ENCODE assay signal across 7 mouse cellular contexts in genomic region chr6:87810311-87810710, GRCm38 (mm10). TPM values are rescaled to one million over a fixed set of nuclear protein-coding genes. Genes with fewer than 3 reads are reported as not detected.
DNase-seq lines count a peak whose midpoint lies in the region; ATAC-seq and TF ChIP-seq lines count a peak whose summit lies in the region.

No protein-coding gene starts in this region.

- H3K4me2 ChIP-seq in neural tube, embryonic 11.5 days (ENCODE audit: low read depth): peak overlapping the region; percentile 98; the same call in 1 of the 2 replicates
- H3K4me2 ChIP-seq in forebrain, embryonic 13.5 days: peak overlapping the region; percentile 92
- peak overlapping the region; percentile 71 for H3K4me2 ChIP-seq in limb, embryonic 14.5 days (replicated peaks; ENCODE audit: low read depth, low read length, severe bottlenecking)
- peak overlapping the region; percentile 89 for H3K4me2 ChIP-seq in stomach, embryonic 16.5 days (ENCODE audit: low read depth, low read length)

- no peak for TF ChIP-seq POLR2A in limb, embryonic 14.5 days (IDR thresholded peaks at IDR 0.05; ENCODE audit: borderline replicate concordance, extremely low read depth, insufficient read depth, insufficient read length)

- peaks cover 3% of the 10 kb centered on the region; the same call in 1 of the 2 replicates for H3K4me1 ChIP-seq in neural tube, embryonic 11.5 days (ENCODE audit: control insufficient read depth, insufficient read depth, low read length)
- peaks cover 20% of the 10 kb centered on the region for H3K4me1 ChIP-seq in forebrain, embryonic 13.5 days
- H3K4me1 ChIP-seq in limb, embryonic 14.5 days (ENCODE audit: control insufficient read depth, insufficient read depth, low read length): peaks cover 10% of the 10 kb centered on the region
- peaks cover 19% of the 10 kb centered on the region for H3K4me1 ChIP-seq in stomach, embryonic 16.5 days (ENCODE audit: control insufficient read depth, insufficient read depth, low read length)

- H3K27ac ChIP-seq in neural tube, embryonic 11.5 days (ENCODE audit: low read depth, low read length): no peak overlapping the region
- H3K27ac ChIP-seq in forebrain, embryonic 13.5 days: no peak overlapping the region
- H3K27ac ChIP-seq in limb, embryonic 14.5 days (replicated peaks; ENCODE audit: low read depth, low read length): no peak overlapping the region
- peak overlapping the region; percentile 54; the same call in 1 of the 2 replicates for H3K27ac ChIP-seq in stomach, embryonic 16.5 days (ENCODE audit: low read length)

- no peak for DNase-seq in neural tube, embryonic 11.5 days (ENCODE audit: low spot score)
- no peak for DNase-seq in neural tube, embryonic 10.5 days (ENCODE audit: extremely low spot score, low spot score)
- no peak for DNase-seq in limb, embryonic 14.5 days (ENCODE audit: low spot score)
- no peak for DNase-seq in testis, postnatal 10 days (ENCODE audit: low spot score)
- DNase-seq in thymus, postnatal 25 days: no peak

- no peak overlapping the region for H3K9ac ChIP-seq in neural tube, embryonic 11.5 days (ENCODE audit: low read length)
- H3K9ac ChIP-seq in forebrain, embryonic 13.5 days: peak overlapping the region; percentile 83; the same call in 1 of the 2 replicates
- H3K9ac ChIP-seq in limb, embryonic 14.5 days (ENCODE audit: low read depth, low read length, severe bottlenecking): no peak overlapping the region
- H3K9ac ChIP-seq in stomach, embryonic 16.5 days (ENCODE audit: low read length): peak overlapping the region; percentile 89

- H3K9me3 ChIP-seq in neural tube, embryonic 11.5 days (ENCODE audit: control insufficient read depth, low read length): no peaks in the 10 kb centered on the region
- H3K9me3 ChIP-seq in forebrain, embryonic 13.5 days (replicated peaks): no peaks in the 10 kb centered on the region
- no peaks in the 10 kb centered on the region for H3K9me3 ChIP-seq in limb, embryonic 14.5 days (ENCODE audit: control insufficient read depth, low read length)
- H3K9me3 ChIP-seq in stomach, embryonic 16.5 days (replicated peaks; ENCODE audit: control insufficient read depth, low read length): no peaks in the 10 kb centered on the region

- no peak for ATAC-seq in neural tube, embryonic 11.5 days (ENCODE audit: insufficient read depth, low FRiP score, low TSS enrichment)
- ATAC-seq in forebrain, embryonic 13.5 days: no peak
- ATAC-seq in limb, embryonic 14.5 days (ENCODE audit: low FRiP score, low read depth): no peak
- no peak for ATAC-seq in stomach, embryonic 16.5 days (ENCODE audit: insufficient read depth, low FRiP score)

- WGBS in neural tube, embryonic 11.5 days: 43% methylated on average over 6 of the region's 6 CpGs
- whole genome bisulfite sequencing in forebrain, embryonic 13.5 days: 42% methylated on average over 6 of the region's 6 CpGs
- 42% methylated on average over 6 of the region's 6 CpGs for WGBS in limb, embryonic 14.5 days
- 37% methylated on average over 6 of the region's 6 CpGs for WGBS in stomach, embryonic 16.5 days

- no peaks in the 10 kb centered on the region for H3K36me3 ChIP-seq in neural tube, embryonic 11.5 days (ENCODE audit: control insufficient read depth, insufficient read depth, low read length)
- peaks cover 17% of the 10 kb centered on the region for H3K36me3 ChIP-seq in forebrain, embryonic 13.5 days (ENCODE audit: poor library complexity, severe bottlenecking)
- peaks cover 14% of the 10 kb centered on the region for H3K36me3 ChIP-seq in limb, embryonic 14.5 days (ENCODE audit: control insufficient read depth, insufficient read depth, low read length)
- no peaks in the 10 kb centered on the region for H3K36me3 ChIP-seq in stomach, embryonic 16.5 days (ENCODE audit: control insufficient read depth, insufficient read depth, low read length)

- no peak overlapping the region for H3K4me3 ChIP-seq in neural tube, embryonic 11.5 days (ENCODE audit: low read depth, low read length)
- H3K4me3 ChIP-seq in forebrain, embryonic 13.5 days: peak overlapping the region; percentile 70
- H3K4me3 ChIP-seq in limb, embryonic 14.5 days (replicated peaks; ENCODE audit: low read length): peak overlapping the region; percentile 81
- peak overlapping the region; percentile 71 for H3K4me3 ChIP-seq in stomach, embryonic 16.5 days (replicated peaks; ENCODE audit: low read length)

- H3K27me3 ChIP-seq in neural tube, embryonic 11.5 days (ENCODE audit: control insufficient read depth, insufficient read depth, low read length): no peaks in the 10 kb centered on the region
- no peaks in the 10 kb centered on the region for H3K27me3 ChIP-seq in forebrain, embryonic 13.5 days
- H3K27me3 ChIP-seq in limb, embryonic 14.5 days (ENCODE audit: control insufficient read depth, insufficient read depth, low read length): no peaks in the 10 kb centered on the region
- no peaks in the 10 kb centered on the region for H3K27me3 ChIP-seq in stomach, embryonic 16.5 days (ENCODE audit: control insufficient read depth, insufficient read depth, low read length)

RNA-seq across cellular contexts. Expression of gene Rab43, which starts 1.7 kb away (rescaled TPM):
- polyA plus RNA-seq in neural tube, embryonic 11.5 days (2014; fragmentation: Nextera tagmentation; extraction: Ambion mirVana): 7.9 and 8.4 TPM in 2 replicates
- 7.4 and 7.9 TPM in 2 replicates for polyA plus RNA-seq in forebrain, embryonic 13.5 days (2015; fragmentation: Nextera tagmentation; extraction: Ambion mirVana)
- polyA plus RNA-seq in limb, embryonic 14.5 days (2012; rRNA removed): 13.3 and 23.7 TPM in 2 replicates
- 14.3 and 15.1 TPM in 2 replicates for polyA plus RNA-seq in limb, embryonic 14.5 days (2014; fragmentation: Nextera tagmentation; extraction: Ambion mirVana)
- polyA plus RNA-seq in stomach, embryonic 16.5 days (2015; fragmentation: Nextera tagmentation; extraction: Ambion mirVana): 8.9 and 10.7 TPM in 2 replicates

RNA-seq across cellular contexts. Expression of gene Gm45140, which starts 25.3 kb away (rescaled TPM):
- polyA plus RNA-seq in neural tube, embryonic 11.5 days (2014; fragmentation: Nextera tagmentation; extraction: Ambion mirVana): 2.7 and 4.6 TPM in 2 replicates
- polyA plus RNA-seq in forebrain, embryonic 13.5 days (2015; fragmentation: Nextera tagmentation; extraction: Ambion mirVana): 1.4 and 2.3 TPM in 2 replicates
- polyA plus RNA-seq in limb, embryonic 14.5 days (2012; rRNA removed): 4.5 and 9.1 TPM in 2 replicates
- 2.7 and 4.3 TPM in 2 replicates for polyA plus RNA-seq in limb, embryonic 14.5 days (2014; fragmentation: Nextera tagmentation; extraction: Ambion mirVana)
- 3.0 and 6.1 TPM in 2 replicates for polyA plus RNA-seq in stomach, embryonic 16.5 days (2015; fragmentation: Nextera tagmentation; extraction: Ambion mirVana)

RNA-seq across cellular contexts. Expression of gene Isy1, which starts 28.3 kb away (rescaled TPM):
- 45.6 and 59.3 TPM in 2 replicates for polyA plus RNA-seq in neural tube, embryonic 11.5 days (2014; fragmentation: Nextera tagmentation; extraction: Ambion mirVana)
- polyA plus RNA-seq in forebrain, embryonic 13.5 days (2015; fragmentation: Nextera tagmentation; extraction: Ambion mirVana): 46.5 and 49.8 TPM in 2 replicates
- 39.2 and 51.5 TPM in 2 replicates for polyA plus RNA-seq in limb, embryonic 14.5 days (2012; rRNA removed)
- polyA plus RNA-seq in limb, embryonic 14.5 days (2014; fragmentation: Nextera tagmentation; extraction: Ambion mirVana): 39.1 and 41.8 TPM in 2 replicates
- 40.1 and 48.1 TPM in 2 replicates for polyA plus RNA-seq in stomach, embryonic 16.5 days (2015; fragmentation: Nextera tagmentation; extraction: Ambion mirVana)

RNA-seq across cellular contexts. Expression of gene Gp9, which starts 32.4 kb away (rescaled TPM):
- 2.6 and 4.3 TPM in 2 replicates for polyA plus RNA-seq in neural tube, embryonic 11.5 days (2014; fragmentation: Nextera tagmentation; extraction: Ambion mirVana)
- polyA plus RNA-seq in forebrain, embryonic 13.5 days (2015; fragmentation: Nextera tagmentation; extraction: Ambion mirVana): 0.77 and 0.89 TPM in 2 replicates
- polyA plus RNA-seq in limb, embryonic 14.5 days (2012; rRNA removed): 1.4 and 2.5 TPM in 2 replicates
- 1.9 and 2.0 TPM in 2 replicates for polyA plus RNA-seq in limb, embryonic 14.5 days (2014; fragmentation: Nextera tagmentation; extraction: Ambion mirVana)
- 1.2 and 1.4 TPM in 2 replicates for polyA plus RNA-seq in stomach, embryonic 16.5 days (2015; fragmentation: Nextera tagmentation; extraction: Ambion mirVana)

RNA-seq across cellular contexts. Expression of gene Cnbp, which starts 40.6 kb away (rescaled TPM):
- 1,129 and 1,155 TPM in 2 replicates for polyA plus RNA-seq in neural tube, embryonic 11.5 days (2014; fragmentation: Nextera tagmentation; extraction: Ambion mirVana)
- polyA plus RNA-seq in forebrain, embryonic 13.5 days (2015; fragmentation: Nextera tagmentation; extraction: Ambion mirVana): 949 and 1,006 TPM in 2 replicates
- polyA plus RNA-seq in limb, embryonic 14.5 days (2012; rRNA removed): 437 and 460 TPM in 2 replicates
- 1,093 and 1,108 TPM in 2 replicates for polyA plus RNA-seq in limb, embryonic 14.5 days (2014; fragmentation: Nextera tagmentation; extraction: Ambion mirVana)
- polyA plus RNA-seq in stomach, embryonic 16.5 days (2015; fragmentation: Nextera tagmentation; extraction: Ambion mirVana): 937 and 1,037 TPM in 2 replicates

Comparison
In these comparisons a context has a peak if more than half of its experiments do, and no peak if none do; other contexts are left out.
1. H3K9ac ChIP-seq: peak in forebrain, embryonic 13.5 days (single experiment) and stomach, embryonic 16.5 days (single experiment); none in neural tube, embryonic 11.5 days (single experiment) and limb, embryonic 14.5 days (single experiment).
2. Peak in every context shown above with its lines, with median percentiles within 50 percentile points of each other: H3K4me2 ChIP-seq.